Mouse (Mus musculus): ENCODE results near the gene Rab11a. TPM values are rescaled to one million over a fixed set of nuclear protein-coding genes. Genes with fewer than 3 reads are reported as not detected.
"Not testable (repeated sequence)": the region's sequence is repeated elsewhere in the genome, so short reads cannot be mapped to it uniquely, and the experiment has no call there.

Rab11a gene
- polyA plus RNA-seq, 2 experiments from 2014 or later = 166 to 218 TPM

DNA sequence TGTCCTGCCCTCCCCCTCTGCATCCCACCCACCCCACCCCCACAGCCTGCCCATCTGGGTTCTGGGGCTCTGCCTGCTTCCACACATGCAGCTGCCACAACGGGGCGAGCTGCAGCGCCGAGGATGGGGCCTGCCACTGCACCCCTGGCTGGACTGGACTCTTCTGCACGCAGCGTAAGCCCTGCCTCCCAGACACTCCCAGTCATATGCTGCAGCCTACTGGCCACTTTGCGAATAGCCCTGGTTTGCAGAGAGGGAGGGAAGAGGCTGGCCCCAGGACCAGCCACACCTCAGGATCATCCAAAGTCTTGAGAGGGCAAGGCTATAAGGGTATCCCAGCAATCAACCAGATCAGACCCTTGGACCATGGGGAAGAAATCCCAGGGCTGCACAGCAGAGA, 46.4 kb downstream of the Rab11a start:
- no peak for ATAC-seq

DNA sequence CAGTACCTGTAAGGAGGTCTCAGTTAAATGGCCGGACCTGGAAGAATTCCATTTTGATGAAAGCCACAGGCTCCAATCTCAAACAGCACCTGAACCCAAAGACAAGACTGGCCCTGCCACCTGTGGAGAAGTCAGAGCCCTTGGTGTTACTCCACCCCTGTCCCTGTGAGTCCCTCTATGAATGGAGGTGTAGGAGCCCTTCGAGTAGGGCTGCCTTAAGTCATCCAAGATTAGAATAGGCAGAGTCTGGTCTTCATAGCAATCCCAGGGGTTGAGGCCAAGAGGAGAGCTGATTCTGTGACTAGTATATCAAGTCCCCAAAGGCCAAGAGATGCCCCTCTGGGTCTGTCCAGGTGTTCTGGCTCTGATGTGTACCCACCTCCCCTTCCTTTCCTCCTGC, 46.8 kb downstream of the Rab11a start:
- no peak for ATAC-seq

- ATAC-seq = no peak
These were observed 49.6 kb downstream of the Rab11a start for GRCm38 (mm10) chr9:64688015-64688394.

DNA sequence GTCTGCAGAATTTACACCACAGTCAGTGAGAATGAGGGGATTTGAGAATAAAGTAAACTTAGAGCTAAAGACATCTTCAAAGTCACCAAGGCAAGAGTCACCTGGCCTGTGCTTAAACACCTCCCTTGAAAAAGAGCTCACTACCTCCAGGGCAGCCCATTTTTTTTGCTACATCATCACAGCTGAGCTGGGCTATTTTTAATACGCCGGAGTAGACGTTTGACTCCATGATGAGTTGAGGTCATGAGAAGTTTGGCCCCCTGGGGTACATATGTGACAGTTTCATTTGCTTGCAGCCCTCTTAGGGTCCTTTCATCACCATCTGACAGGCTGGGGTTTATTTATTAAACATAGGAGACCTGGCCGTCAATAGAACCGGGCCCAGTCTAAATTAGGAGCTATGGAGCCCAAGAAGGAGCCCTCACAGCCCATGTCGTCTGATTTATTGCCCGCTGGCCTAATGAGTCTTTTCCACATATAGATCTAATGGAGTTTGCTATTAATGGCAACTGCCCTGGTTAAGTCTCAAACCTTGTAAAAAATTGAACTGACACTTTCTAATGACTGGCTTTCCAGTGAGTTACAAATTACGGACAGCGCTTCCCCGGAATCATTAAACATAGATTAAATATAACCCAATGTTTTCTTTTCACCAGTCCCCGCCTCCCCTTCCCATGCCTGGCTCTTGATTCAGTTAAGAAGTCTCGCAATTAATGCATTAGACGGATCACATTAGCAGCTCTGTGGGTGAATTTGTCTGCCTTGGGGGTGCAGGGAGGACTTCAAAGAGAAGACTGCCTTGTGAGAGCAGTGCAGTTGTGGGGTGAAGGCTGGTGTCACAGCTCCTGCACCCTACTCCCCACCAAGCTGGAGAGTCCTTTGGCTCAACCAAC, 50.2 kb downstream of the Rab11a start:
- ATAC-seq = no peak

GRCm38 (mm10) chr9:64671341-64672319, 65.9 kb downstream of the Rab11a start:
- not testable (repeated sequence) for ATAC-seq

DNA sequence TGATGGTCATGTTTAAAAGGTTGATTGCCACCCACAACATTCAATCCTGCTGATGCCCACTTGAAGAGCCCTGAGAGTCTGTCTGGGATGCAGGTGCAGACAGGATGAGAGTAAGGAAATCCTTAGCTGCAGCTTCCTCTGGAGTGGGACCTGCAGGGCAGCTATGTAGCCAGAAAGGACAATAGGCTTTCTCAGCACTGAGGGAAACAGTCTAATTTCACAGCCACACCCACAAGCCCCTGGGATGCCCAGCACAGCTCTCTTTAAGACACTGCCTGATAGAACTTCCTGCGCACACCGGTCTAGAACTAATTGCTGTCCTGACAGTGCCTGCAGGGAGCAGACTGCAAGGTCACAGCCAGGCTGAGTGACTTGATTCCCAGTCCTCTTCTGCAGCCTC, 69.6 kb downstream of the Rab11a start:
- ATAC-seq = no peak

- no peak for ATAC-seq
These were observed 70.0 kb downstream of the Rab11a start for GRCm38 (mm10) chr9:64667513-64667912.

GRCm38 (mm10) chr9:64666549-64666948, 71.0 kb downstream of the Rab11a start:
- ATAC-seq = no peak

Other genes with a start within 250 kb of the Rab11a start
- gene Dennd4a, start 73.6 kb upstream of the Rab11a start, polyA plus RNA-seq (2017; shearing (Covaris generic)) = 10 to 100 TPM; 22.1 to 25.3 TPM
- under 1 TPM; 0.09 to 0.44 TPM for gene Slc24a1, start 213.8 kb upstream of the Rab11a start, polyA plus RNA-seq (2017; shearing (Covaris generic))
- gene Ints14, start 223.1 kb upstream of the Rab11a start, polyA plus RNA-seq (2017; shearing (Covaris generic)) = 10 to 100 TPM; 41.1 to 45.7 TPM

All from CD4-positive, CD25-positive, alpha-beta regulatory T cell, adult 4 months (primary cell).